Mouse (Mus musculus) spleen, adult 2 months (tissue): Measurements from ENCODE around the gene Dcst1.

Experiments used
- CTCF ChIP-seq: fragments of 200-500 bp; IDR thresholded peaks from 2 replicates; pipeline ENCODE4 v1.5.1; 2011; ENCODE audit warnings: mild to moderate bottlenecking, inconsistent platforms; ENCODE audit not compliant: insufficient read depth, insufficient read length, insufficient replicate concordance; ENCODE audit errors: extremely low read depth
- POLR2A ChIP-seq: fragments of 200-500 bp; IDR thresholded peaks from 2 replicates; pipeline ENCODE4 v1.6.1; 2011; ENCODE audit warnings: low read depth, low read length, inconsistent platforms

GRCm38 (mm10) chr3:89314791-89315190, 50.3 kb downstream of the Dcst1 start:
- TF ChIP-seq CTCF (no peak), POLR2A (no peak)
